Mouse (Mus musculus) right cerebral cortex, adult 2 months (tissue): ENCODE results near the gene Parp14.

Source experiments
- DNase-seq, 2 experiments: peaks; one replicate each; pipeline ENCODE4 v3.0.0; 2021 to 2022; ENCODE audit warnings: low spot score in 2 of 2

Parp14 gene

DNA sequence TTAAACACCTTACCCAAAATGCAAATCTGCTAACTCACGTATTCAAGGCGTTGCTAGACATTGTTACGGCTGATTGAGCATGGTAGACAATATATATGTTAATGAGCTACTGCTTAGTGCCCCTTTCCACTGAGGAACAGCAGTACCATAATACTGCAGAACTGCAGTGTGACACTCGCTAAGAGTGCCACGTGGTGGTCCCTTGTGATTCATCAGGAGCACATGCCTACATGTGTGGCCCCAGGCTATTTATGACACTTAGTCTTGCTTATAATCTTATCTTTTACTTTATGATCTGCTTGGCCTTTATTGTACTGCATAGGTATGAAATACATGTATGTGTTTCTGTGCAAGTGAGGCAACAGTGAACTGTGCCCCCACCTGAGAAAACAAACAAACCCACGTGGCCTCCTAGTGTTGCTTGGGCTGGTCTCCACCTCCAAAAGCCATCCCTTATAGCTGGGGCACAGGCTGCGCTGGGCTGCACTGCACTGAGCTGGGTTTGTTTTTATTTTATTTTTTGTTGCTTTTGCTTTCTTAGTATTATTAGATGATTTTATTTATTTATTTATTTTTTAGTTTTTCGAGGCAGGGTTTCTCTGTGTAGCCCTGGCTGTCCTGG is 83.7 kb downstream of the Parp14 start:
- no peak for DNase-seq

- DNase-seq: no peak
These were observed 84.2 kb downstream of the Parp14 start for GRCm38 (mm10) chr16:35787163-35787562.

DNA sequence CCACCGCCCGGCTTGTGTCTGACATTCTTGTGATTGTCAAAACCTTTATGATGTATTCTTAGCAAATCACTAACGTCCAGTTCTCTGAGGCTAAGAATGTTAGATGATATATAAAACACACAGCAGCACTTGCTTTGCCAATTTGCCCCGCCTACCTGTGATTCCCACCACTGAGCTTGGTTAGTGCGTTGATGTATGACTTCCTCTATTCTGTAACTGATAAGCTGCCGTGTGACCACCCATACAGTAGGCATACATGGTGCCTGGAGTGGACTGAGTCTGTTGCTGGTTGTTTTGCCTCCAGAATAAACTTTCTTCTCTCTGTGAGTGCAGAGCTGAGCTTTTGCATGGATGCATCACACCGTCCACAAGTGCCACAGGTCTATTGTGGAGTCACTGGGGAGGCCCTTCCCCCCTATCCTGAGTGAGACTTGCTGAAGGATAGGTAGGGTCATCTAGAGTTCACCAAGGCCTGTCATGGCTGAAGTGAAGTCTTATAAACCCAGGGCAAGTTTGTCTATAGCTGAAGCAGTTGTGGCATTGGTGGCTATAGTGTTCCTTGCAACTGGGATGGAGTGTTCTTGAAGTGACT is 87.1 kb downstream of the Parp14 start:
- DNase-seq: no peak

GRCm38 (mm10) chr16:35783207-35783573 is 88.2 kb downstream of the Parp14 start:
- no peak for DNase-seq
